Mouse (Mus musculus) 3T3-L1 (cell line): ENCODE measurements around the gene Dhtkd1.
"Not testable (repeated sequence)": the region's sequence is repeated elsewhere in the genome, so short reads cannot be mapped to it uniquely, and the experiment has no call there.

ENCODE experiments used
- DNase-seq: peaks from one replicate; pipeline ENCODE4 v3.0.0-alpha.2; 2015; ENCODE audit warnings: low read depth, low spot score

The Dhtkd1 gene

DNA sequence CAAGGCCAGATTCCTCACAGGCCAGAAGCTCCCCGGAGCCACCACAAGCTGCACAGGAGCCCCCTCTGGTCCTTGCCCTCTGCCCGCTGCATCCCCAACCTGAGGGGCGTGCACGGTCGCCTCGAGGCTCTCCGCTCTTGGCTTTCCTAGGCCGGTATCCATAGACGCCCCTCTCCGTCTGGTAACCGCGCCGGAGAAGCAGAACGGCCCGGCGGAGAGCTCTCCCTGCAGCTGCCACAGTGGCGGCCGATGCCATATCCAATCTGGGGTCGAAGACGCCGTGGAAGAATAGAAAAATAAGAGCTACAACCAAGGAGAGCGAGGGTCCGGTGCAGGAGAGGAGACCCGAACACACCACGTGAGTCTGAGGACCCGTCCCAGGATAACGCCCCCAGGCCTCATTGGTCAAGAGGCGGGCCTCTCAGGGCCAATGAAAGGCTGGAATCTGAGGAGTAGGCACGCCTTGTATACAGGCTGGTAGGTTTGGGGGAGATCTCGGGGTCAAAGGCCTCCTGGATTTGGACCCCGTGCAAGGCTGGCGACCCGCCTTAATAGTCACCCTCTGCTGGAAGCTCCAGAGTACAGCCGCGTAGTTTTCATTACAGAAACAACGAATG, at the start of gene Dhtkd1:
TSS of gene Dhtkd1 (minus strand) at position 377 of the 617 bp plus-strand sequence.
- DNase-seq: peak; percentile 58

DNA sequence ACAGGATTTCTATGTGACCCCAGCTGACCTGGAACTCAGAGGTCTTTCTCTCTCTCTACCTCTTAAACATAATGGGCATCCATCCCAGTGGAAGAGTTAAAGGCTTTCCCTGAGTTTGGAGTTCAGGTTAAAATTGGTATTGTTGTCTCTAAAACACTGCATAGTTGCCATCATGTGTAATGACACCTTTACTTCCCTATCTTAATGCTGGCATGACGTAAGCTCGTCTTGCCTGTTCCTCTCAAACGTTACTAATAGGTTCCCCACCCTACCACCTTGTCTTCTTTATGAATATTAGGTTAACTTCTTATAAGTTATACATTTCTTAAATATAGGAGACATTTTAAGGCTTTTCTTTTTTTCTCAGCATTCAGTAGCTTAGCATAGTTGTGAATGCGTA, 34.9 kb upstream of the Dhtkd1 start:
- DNase-seq: no peak

DNA sequence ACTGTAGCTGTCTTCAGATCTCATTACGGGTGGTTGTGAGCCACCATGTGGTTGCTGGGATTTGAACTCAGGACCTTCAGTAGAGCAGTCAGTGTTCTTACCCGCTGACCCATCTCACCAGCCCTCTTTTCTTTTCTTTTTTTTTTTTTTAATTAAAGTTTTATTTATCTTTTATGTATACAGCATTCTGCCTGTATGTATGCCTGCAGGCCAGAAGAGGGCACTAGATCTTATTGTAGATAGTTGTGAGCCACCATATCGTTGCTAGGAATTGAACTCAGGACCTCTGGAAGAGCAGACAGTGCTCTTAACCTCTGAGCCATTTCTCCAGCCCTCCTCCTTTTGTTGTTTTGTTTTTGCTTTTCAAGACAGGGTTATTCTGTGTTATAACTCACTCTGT, 28.0 kb upstream of the Dhtkd1 start:
- peak; percentile 9 for DNase-seq

DNA sequence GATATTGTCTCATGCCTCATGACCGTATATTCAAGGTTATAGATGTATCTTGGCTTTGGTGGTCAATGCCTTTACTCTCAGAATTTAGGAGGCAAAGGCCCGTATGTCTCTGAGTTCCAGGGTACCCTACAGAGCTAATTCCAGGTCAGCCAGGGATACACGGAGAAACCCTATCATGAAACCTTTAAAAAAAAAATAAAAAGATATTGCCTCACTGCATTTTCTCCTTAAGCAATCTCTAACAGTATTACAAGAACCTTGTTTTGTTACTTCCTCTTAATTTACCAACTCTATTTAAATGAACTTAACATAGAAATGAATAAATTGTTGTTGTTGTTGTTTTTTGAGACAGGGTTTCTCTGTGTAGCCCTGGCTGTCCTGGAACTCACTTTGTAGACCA, 23.4 kb upstream of the Dhtkd1 start:
- no peak for DNase-seq

DNA sequence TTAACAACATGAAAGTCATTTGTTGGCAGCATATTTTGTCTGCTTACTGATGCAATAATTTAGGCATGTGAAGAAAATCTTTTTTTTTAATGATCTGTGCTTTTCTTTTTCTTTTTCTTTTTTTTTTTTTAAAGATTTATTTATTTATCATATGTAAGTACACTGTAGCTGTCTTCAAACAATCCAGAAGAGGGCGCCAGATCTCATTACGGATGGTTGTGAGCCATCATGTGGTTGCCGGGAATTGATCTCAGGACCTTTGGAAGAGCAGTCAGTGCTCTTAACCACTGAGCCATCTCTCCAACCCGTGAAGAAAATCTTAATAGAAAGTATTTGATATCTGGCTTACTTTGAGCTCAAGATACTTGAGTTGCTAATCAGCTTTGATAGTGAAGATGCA, 21.1 kb upstream of the Dhtkd1 start:
- DNase-seq: peak; percentile 21

DNA sequence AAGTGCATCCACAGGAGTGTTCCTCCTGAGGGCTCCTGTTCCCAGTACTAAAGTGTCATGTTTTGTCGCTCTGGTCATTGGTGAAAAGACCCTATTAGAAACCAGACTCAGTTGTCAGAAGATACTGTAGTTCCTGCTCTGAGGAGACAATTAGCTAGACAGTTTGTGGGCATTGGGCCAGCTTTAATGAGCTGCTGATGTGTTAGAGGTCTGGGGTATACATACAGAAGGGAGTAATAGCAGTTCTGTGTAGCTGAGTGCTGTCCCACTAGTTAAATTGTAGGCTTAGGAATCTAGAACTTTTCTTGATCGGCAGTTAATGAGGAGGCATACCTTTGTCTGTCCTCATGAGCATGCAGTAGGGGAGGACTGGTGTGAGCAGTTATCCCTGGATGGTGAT, 19.7 kb upstream of the Dhtkd1 start:
- DNase-seq: no peak

DNA sequence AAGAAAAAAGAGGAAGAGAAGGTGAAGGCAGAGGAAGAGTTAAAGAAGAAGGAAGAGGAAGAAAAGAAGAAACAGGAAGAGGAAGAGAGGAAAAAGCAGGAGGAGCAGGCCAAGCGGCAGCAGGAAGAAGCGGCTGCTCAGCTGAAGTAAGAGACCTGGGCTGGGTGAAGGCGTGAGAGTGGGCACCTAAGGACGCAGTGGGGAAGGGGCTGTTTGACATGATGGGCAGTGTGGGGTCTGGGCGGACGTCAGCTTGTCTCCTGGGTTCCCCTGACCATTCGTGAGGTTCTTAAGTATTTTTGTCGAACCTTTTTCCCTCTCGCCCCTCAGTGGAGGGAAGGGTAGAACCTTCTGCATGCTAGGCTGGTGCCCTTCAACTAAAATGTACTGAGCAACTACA, 15.1 kb upstream of the Dhtkd1 start:
- DNase-seq: no peak

DNA sequence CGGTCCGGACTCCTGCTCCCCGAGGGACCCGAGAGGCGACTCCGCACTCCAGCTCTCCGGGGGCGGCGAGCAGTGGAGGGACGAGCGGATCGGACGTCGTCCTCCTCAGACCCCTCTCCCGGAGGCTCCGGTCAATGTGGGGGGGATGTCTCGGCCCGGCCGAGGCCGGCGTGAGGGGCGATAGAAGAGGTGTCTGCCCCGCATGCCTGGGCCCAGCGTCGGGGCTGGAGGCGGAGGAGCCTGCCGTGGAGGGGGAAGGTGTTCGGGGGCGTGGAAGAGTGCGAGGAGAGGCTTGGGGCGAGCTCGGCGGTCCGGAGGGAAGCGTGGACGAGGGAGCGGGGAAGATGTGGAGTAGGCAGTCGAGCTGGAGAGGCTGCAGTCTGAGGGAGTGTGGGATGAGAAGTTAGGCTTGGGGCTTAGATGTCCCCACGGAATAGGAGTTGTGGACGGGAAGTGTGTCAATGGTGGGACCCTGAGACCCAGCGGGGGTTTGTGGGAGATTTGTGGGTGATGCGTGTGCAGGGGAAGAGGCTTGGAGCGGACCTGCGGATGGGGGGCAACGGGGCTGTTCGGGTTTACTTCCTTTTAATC, 9.1 kb upstream of the Dhtkd1 start:
- DNase-seq: peak; percentile 46

DNA sequence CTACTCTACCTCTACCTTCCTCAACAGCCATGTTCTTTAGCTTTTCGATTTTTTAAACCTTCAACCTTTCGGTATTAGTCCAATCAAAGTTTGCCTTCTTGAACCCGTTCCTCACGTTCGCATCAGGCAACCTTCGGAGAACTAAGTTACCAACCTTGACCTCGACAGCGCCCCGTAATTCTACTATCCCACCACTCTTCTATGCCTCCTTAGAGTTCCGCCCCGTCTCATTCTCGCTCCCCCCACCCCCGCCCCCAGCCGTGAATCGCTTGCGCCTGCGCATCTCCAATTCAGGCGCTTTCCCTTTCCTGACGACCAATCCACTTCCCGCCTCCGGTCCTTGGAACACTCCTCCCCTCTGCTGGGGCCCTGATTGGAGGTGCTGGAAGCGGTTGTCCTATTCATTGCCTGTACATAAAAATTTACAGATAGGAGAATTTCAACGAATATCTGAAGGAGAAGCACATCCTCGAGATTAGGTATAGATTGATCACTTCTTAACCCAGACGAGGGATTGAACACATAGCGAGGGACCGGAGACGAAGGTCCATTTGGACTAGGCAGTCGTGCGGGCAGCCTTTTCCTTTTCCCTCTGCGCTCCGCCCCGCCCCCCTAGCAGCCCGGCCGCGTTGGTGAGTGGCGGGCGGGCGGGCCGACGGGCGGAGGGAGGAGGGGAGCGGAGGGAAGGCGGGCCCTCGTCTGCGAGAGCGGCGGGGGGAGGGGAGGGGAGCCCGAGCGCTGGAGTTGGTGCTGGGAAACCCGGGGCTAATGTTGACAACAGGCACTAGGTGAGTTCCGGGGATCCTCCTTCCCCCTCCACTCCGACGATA, 8.4 kb upstream of the Dhtkd1 start, which contains the start of gene Upf2:
TSS of gene Upf2 (plus strand) at position 704 of the 830 bp plus-strand sequence.
- DNase-seq: peak; percentile 96

DNA sequence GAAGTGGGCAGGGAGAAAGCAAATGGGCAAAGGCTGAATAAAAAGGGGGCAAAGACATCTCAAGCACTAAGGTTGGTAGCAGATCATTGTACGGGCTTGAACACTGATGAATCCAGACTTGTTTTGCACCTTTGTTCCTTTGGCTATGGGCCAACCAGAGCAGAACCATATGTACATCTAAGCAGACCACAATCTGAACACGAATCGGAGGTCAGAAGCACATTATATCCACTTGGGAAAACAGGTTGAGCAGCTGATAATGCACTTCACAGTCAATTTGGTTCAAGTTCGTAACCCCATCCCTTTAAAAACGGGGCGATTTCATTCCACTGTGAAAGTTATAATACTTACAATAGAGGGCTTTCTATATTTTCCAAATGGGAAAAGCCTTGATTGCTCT, 7.7 kb upstream of the Dhtkd1 start:
- DNase-seq: peak; percentile 41

DNA sequence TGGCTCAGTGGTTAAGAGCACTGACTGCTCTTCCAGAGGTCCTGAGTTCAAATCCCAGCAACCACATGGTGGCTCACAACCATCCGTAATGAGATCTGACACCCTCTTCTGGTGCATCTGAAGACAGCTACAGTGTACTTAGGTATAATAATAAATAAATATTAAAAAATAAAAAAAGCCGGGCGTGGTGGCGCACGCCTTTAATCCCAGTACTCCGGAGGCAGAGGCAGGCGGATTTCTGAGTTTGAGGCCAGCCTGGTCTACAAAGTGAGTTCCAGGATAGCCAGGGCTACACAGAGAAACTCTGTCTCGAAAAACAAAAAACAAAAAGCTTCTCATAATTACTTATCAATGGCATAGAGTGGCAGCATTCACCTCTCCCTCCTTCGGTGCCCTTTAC, 7.2 kb upstream of the Dhtkd1 start:
- DNase-seq: not testable (repeated sequence)

DNA sequence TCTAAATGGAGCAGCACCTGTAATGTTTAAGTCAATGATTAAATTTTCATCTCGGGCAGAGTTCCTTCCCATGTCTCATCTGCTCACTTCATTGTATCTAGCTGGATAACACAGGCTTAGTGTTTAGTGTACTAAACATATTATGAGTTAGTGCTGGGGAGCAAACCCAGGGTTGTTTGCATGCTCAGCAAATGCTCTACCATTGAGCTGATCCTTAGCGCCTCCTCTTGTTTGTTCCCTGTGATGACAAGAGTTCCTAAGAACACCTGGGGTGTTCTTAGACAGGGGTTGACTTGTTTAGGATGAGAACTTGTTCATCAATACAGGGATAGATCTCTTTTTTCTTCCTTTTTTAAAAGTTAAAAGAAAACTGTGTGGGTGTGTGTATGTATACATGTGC, 6.4 kb upstream of the Dhtkd1 start:
- DNase-seq: no peak

DNA sequence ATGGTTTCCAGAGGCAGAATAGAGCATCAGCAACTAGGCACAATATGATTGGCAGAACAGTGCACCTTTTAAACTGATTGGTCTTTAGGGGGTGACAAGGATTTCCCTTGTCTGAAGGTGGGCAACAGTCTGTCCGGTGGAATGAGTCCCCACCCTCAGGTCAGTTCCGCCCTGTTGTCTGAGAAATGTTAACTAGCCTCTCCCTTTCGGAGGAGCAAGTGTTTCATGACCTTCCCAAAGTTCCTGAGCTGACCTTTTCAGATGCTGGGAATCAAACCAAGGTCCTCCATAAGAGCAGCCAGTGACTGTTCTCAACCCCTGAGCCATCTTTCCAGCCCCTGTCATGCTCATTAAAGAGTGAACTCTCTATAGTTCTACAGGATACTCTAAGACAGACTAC, 4.3 kb upstream of the Dhtkd1 start:
- DNase-seq: no peak

DNA sequence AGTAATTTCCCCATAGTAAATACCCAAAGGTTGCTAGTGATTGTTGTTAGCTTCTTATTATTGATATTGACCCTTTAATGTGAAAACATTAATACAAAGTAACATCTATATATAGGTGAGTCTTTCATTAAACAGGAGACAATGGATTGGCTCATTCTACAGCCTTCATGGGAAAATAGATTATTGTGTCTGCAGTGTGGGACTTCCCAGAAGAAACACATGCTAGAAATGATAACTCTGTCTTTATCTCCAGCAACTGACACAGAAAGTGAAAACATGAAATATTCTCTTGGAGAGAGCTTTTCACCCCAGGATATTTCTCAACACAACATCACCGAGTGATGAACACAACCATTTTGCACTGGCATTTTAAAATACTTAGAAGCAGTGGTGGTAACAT, 3.0 kb upstream of the Dhtkd1 start:
- no peak for DNase-seq

DNA sequence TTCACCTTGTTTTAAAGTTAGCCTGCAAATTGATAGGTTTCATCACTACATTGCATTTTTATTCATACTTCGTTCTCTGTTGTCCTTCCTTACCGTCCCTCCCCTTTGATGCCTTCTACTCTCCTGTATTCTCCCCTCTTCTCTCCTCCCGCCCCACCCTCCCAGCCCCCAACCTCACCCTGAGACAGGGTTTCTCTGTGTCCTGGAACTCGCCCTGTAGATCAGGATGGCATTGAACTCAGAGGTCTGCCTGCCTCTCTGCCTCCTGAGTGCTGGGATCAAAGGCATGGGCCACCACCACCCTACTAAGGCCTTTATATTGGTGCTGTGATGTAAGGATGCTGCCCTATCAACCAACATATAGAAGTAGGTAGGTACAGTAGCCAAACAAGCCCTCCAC, 479 bp upstream of the Dhtkd1 start:
- no peak for DNase-seq

DNA sequence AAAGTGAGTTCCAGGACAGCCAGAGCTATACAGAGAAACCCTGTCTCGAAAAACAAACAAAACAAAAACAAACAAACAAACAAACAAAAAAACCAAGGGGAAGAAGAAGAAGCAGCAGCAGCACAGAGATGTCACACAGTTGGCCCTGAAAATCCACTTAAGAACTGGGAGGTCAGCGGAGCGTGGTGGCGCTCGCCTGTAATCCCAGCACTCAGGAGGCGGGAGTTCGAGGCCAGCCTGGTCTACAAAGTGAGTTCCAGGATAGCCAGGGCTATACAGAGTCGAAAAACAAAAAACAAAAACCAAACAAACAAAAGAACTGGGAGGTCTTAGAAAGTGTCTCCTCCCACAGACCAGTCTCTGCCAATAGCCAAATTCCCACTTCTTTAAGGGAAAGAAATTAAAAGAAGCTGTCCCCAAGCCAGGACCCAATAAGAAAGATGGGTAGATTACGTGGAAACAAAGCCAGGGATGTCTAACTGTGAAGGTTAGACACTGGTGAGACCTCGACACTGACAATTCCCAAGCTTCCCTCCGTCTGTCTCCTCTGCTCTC, 654 bp downstream of the Dhtkd1 start:
- peak; percentile 39 for DNase-seq

DNA sequence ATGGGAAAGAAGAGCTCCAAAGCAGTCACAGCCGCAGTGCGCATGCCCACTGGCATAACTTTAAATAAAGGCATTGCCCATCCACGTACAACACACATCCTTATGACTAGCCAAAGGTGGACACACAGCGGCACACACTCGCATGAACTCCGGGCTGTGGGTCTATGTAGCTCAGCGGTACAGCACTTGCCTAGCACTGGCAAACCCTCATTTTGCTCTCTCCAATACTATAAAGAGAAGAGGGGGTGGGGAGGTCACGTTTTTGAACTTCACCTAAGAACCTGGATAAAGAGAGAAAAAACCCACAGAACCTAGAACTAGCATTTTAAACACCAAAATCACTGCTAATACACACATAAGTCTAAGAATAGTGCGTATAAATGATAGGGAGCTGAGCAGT, 1.7 kb downstream of the Dhtkd1 start:
- DNase-seq: no peak

DNA sequence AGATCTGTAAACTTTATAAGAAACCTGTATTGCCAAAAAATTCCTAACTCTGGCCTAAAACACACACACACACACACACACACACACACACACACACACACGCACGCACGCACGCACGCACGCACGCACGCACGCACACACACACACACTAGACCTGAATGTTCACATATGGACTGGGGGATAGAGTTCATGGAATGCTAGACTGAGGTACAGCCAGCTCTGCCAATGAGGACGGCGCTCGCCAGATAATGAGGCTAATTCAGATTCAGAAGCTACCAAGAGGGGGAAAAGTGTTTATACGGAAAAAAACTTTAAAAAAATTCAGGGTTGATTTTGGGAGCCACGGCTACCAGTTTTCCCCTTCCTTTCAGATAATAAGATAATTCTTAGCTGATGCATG, 2.7 kb downstream of the Dhtkd1 start:
- DNase-seq: no peak

DNA sequence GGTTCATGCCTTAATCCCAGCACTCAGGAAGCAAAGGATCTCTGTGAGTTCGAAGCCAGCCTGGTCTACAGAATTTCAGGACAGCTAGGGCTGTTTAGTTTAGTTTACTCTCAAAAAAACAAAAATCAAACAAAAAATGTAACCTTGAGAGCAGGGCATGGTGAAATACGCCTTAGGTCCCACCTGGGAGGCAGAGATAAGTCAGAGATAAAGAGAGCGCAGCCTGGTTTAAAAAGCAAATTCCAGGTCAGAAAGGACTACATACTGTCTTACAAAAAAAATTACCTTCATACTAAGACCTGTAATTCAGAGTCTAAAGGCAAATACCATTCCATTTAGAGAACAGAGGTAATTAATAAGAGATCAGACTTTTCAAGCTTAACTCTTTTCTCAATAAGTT, 3.3 kb downstream of the Dhtkd1 start:
- no peak for DNase-seq

DNA sequence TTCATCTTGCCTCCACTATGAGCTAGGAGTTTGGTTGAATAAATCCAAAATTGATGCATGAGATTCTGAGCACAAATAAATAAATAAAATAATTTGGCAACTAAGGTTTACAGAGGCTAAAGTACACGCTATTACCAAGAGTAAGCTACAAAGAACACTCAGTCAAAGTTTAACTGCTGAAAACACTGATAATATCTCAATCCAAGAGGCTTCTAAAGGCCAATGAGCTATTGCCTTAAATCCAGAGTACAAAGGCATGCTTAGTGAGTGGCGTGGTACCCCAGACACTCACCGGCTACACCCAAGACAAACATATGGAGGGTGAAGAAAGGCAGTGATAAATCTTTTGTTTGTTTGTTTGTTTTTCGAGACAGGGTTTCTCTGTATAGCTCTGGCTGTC, 6.0 kb downstream of the Dhtkd1 start:
- no peak for DNase-seq

DNA sequence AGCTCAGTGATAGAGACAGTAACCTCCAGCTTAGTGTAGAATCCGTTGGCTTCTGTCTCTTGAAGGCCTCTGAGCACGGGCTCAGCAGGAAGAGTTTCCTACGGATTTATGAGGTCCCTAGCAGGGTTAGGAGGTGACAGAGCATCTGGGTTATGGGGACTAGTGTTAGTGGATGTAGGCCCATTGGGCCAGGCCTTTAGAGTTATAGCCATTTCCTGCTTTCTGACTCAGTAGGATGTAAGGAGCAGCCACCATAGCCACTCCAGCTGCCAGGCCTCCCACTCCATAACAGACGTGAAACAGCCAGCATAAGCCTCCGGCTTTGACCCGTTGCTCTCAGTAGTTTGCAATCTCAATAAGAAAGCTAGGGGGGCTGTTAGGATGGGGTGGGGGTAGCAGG, 6.5 kb downstream of the Dhtkd1 start:
- no peak for DNase-seq

DNA sequence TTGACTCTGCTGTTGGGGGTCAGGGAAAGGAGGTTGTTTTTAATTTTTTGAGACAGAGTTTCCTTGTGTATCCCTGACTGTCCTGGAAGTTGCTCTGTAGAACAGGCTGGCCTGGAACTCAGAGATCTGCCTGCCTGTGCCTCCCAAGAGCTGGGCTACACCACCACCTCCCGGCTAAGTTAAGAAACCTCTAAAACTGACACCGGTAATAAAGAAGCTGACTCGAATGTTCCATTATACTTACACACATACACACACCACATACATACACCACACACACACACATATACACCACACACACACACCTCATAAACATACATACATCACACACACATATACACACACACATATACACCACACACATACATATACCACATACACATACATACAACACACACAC, 7.7 kb downstream of the Dhtkd1 start:
- DNase-seq: no peak

DNA sequence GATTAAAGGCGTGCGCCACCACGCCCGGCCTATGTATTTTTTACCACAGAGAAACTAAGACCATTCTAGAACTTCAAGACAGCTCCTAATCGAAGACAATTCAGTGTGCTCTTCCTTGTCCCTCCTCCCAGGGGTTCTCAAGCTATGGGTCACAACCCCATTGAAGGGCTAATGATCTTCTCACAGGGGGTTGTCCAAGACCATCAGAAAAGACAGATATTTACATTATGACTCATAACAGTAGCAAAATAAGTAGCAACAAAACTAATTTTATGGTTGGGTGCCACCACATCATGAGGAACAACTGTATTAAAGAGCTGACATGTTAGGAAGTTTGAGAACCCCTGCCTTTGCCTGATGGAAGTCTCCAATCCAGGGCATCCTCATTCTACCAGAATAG, 10.7 kb downstream of the Dhtkd1 start:
- no peak for DNase-seq
